Mouse (Mus musculus) limb, embryonic 14.5 days (tissue): ENCODE measurements around the gene Ccdc70. TPM values are rescaled to one million over a fixed set of nuclear protein-coding genes. Genes with fewer than 3 reads are reported as not detected.

Source experiments
- ATAC-seq: fragments of 200-750 bp; cut with Nextera tagmentation; 2 replicates; pipeline ENCODE4 v1.8.0; 2017; ENCODE audit warnings: low read depth, moderate number of reproducible peaks, moderate TSS enrichment; ENCODE audit not compliant: low FRiP score
- DNase-seq: peaks from one replicate; pipeline ENCODE4 v3.0.0-alpha.2; 2015; ENCODE audit warnings: low spot score
- H3K27ac ChIP-seq: fragments of 300-500 bp; sonication (generic); replicated peaks from 2 replicates; pipeline ENCODE4 v1.5.1; 2014; ENCODE audit warnings: low read depth, mild to moderate bottlenecking, low read length, moderate library complexity, mixed read lengths
- H3K27me3 ChIP-seq: fragments of 300-500 bp; sonication (generic); 2 replicates; pipeline ENCODE4 v1.6.1; 2014; ENCODE audit warnings: low read length, mixed read lengths; ENCODE audit not compliant: control insufficient read depth, insufficient read depth
- H3K36me3 ChIP-seq: fragments of 300-500 bp; sonication (generic); 2 replicates; pipeline ENCODE4 v1.6.1; 2014; ENCODE audit warnings: mild to moderate bottlenecking, low read length, moderate library complexity, mixed read lengths; ENCODE audit not compliant: control insufficient read depth, insufficient read depth
- H3K4me1 ChIP-seq: fragments of 300-500 bp; sonication (generic); 2 replicates; pipeline ENCODE4 v1.6.1; 2014; ENCODE audit warnings: antibody characterized with exemption, low read length, mixed read lengths; ENCODE audit not compliant: control insufficient read depth, insufficient read depth
- H3K4me2 ChIP-seq: fragments of 300-500 bp; sonication (generic); replicated peaks from 2 replicates; pipeline ENCODE4 v1.6.1; 2014; ENCODE audit warnings: low read depth, mild to moderate bottlenecking, low read length, moderate library complexity; ENCODE audit not compliant: severe bottlenecking
- H3K4me3 ChIP-seq: fragments of 300-500 bp; sonication (generic); replicated peaks from 2 replicates; pipeline ENCODE4 v1.5.1; 2014; ENCODE audit warnings: low read length
- H3K9ac ChIP-seq: fragments of 300-500 bp; sonication (generic); 2 replicates; pipeline ENCODE4 v1.6.1; 2014; ENCODE audit warnings: mild to moderate bottlenecking, low read depth, low read length, moderate library complexity; ENCODE audit not compliant: severe bottlenecking
- H3K9me3 ChIP-seq: fragments of 300-500 bp; sonication (generic); 2 replicates; pipeline ENCODE4 v1.6.1; 2016; ENCODE audit warnings: low read length; ENCODE audit not compliant: control insufficient read depth
- POLR2A ChIP-seq: fragments of 200-500 bp; IDR thresholded peaks from 2 replicates; pipeline ENCODE4 v1.8.0; 2012; ENCODE audit warnings: inconsistent platforms, mild to moderate bottlenecking, moderate library complexity, borderline replicate concordance; ENCODE audit not compliant: insufficient read depth, insufficient read length; ENCODE audit errors: extremely low read depth
- WGBS: fragments of 180-500 bp; shearing (Covaris S2); extraction: QIAGEN DNeasy Blood & Tissue Kit; methylation state at CpG from one replicate; pipeline ENCODE4 v1.1.7; 2014; 5-methylcytosine and 5-hydroxymethylcytosine counted together
- polyA plus RNA-seq, 2 experiments: library from polyadenylated mRNA; depleted of rRNA in 1 of 2; stranded (reverse) in 1 of 2; unstranded in 1 of 2; fragments of >200 nt; fragmentation: Nextera tagmentation in 1 of 2; extraction: Ambion mirVana in 1 of 2; gene quantifications; 2 replicates each; pipeline versions ENCODE4 v1.2.1 to v1.2.3; 2012 to 2014

Gene Ccdc70
- polyA plus RNA-seq, 2 experiments: not detected

- ATAC-seq: no peak
- Histone ChIP-seq H3K9me3 (no peaks in the 10 kb centered on the region), H3K36me3 (no peaks in the 10 kb centered on the region), H3K4me3 (no peak overlapping the region), H3K27ac (no peak overlapping the region), H3K4me1 (no peaks in the 10 kb centered on the region), H3K27me3 (no peaks in the 10 kb centered on the region), H3K4me2 (no peak overlapping the region), H3K9ac (no peak overlapping the region)
- DNase-seq: no peak
- WGBS: 81% methylated on average over 9 of the region's 9 CpGs
- no peak for TF ChIP-seq POLR2A
Measured at GRCm38 (mm10) chr8:21947311-21948017, 22.1 kb upstream of the Ccdc70 start.

GRCm38 (mm10) chr8:21955321-21955720, 14.3 kb upstream of the Ccdc70 start:
- no peak for TF ChIP-seq POLR2A
- no peak overlapping the region for H3K9ac ChIP-seq
- H3K9me3 ChIP-seq: no peaks in the 10 kb centered on the region
- ATAC-seq (no peak), DNase-seq (peak; percentile 69)
- no peak overlapping the region for H3K4me3 ChIP-seq
- no peaks in the 10 kb centered on the region for H3K36me3 ChIP-seq
- WGBS: 6% methylated on average over 9 of the region's 9 CpGs
- H3K27me3 ChIP-seq: no peaks in the 10 kb centered on the region
- no peaks in the 10 kb centered on the region for H3K4me1 ChIP-seq
- H3K27ac ChIP-seq: no peak overlapping the region
- H3K4me2 ChIP-seq: no peak overlapping the region

GRCm38 (mm10) chr8:21956336-21956735, 13.2 kb upstream of the Ccdc70 start:
- Histone ChIP-seq H3K27me3 (no peaks in the 10 kb centered on the region), H3K9me3 (no peaks in the 10 kb centered on the region), H3K4me2 (no peak overlapping the region), H3K27ac (no peak overlapping the region), H3K36me3 (no peaks in the 10 kb centered on the region), H3K4me1 (no peaks in the 10 kb centered on the region), H3K9ac (no peak overlapping the region), H3K4me3 (no peak overlapping the region)
- no peak for DNase-seq
- no peak for TF ChIP-seq POLR2A
- 86% methylated on average over 3 of the region's 3 CpGs for whole genome bisulfite sequencing
- ATAC-seq: no peak

- no peaks in the 10 kb centered on the region for H3K9me3 ChIP-seq
- H3K4me2 ChIP-seq: no peak within 1 kb of the TSS
- no peak within 1 kb of the TSS for H3K4me3 ChIP-seq
- WGBS: 82% methylated on average over 2 of the region's 2 CpGs
- no peak for TF ChIP-seq POLR2A
- ATAC-seq: no peak
- H3K4me1 ChIP-seq: no peaks in the 10 kb centered on the region
- no peak within 1 kb of the TSS for H3K27ac ChIP-seq
- no peak within 1 kb of the TSS for H3K9ac ChIP-seq
- no peaks in the 10 kb centered on the region for H3K27me3 ChIP-seq
- H3K36me3 ChIP-seq: no peaks in the 10 kb centered on the region
- no peak for DNase-seq
Measured at GRCm38 (mm10) chr8:21958414-21958813, 11.2 kb upstream of the Ccdc70 start, which contains the start of gene Fam90a1a. Gene Fam90a1a (plus strand): TSS chr8:21958714.

GRCm38 (mm10) chr8:21966646-21967045, 2.9 kb upstream of the Ccdc70 start:
- TF ChIP-seq POLR2A: no peak
- no peak for DNase-seq
- Histone ChIP-seq H3K27me3 (no peaks in the 10 kb centered on the region), H3K4me3 (no peak overlapping the region), H3K4me2 (no peak overlapping the region), H3K36me3 (no peaks in the 10 kb centered on the region), H3K9me3 (no peaks in the 10 kb centered on the region), H3K27ac (no peak overlapping the region), H3K9ac (no peak overlapping the region), H3K4me1 (no peaks in the 10 kb centered on the region)
- 82% methylated on average over 1 of the region's 1 CpGs for WGBS
- no peak for ATAC-seq
